ENCODE assay signal across 8 mouse cellular contexts in the genomic region with DNA sequence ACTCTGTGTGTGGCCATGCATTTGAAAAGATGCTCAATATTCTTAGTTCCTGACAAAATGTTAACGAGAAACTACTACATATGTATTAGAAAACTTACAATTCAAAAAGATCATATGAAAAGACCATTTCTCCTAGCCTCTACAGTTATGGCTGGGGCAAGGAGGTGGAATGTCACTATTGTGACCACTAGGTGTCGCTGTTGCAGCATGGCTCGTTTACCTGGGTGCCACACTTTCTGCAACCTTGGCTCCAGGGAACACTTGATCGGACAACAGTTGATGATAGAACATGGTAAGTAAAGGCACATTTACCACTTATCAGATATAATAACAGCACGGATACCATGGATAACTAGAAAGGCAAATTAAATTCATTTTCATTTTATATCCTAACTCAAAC. TPM values are rescaled to one million over a fixed set of nuclear protein-coding genes. Genes with fewer than 3 reads are reported as not detected.
A peak's percentile ranks its signal among the peaks of the same experiment; 100 is the strongest.
DNase-seq lines count a peak whose midpoint lies in the region; ATAC-seq and TF ChIP-seq lines count a peak whose summit lies in the region.

No protein-coding gene starts in this region.

- H3K9me3 ChIP-seq in intestine, embryonic 16.5 days (ENCODE audit: control insufficient read depth, low read length): no peaks in the 10 kb centered on the region
- H3K9me3 ChIP-seq in midbrain, embryonic 14.5 days (ENCODE audit: control insufficient read depth, low read length): no peaks in the 10 kb centered on the region

- TF ChIP-seq CTCF in cortical plate, adult 2 months (IDR thresholded peaks at IDR 0.05; ENCODE audit: extremely low read depth, insufficient read depth, low read length): peak; percentile 99

- H3K9ac ChIP-seq in intestine, embryonic 16.5 days (ENCODE audit: low read depth, low read length): no peak overlapping the region
- H3K9ac ChIP-seq in midbrain, embryonic 14.5 days (replicated peaks; ENCODE audit: low read length): no peak overlapping the region

- peak; percentile 80 for DNase-seq in 3T3-L1 (ENCODE audit: low read depth, low spot score)
- peak; percentile 34 for DNase-seq in gastrocnemius, postnatal 25 days
- DNase-seq in left cerebral cortex, postnatal 36 days (ENCODE audit: low spot score in 2 of 2): peak; percentile 56 to 70
- DNase-seq in midbrain, embryonic 14.5 days: peak; percentile 93
- DNase-seq in spleen, adult 18-20 months: peak; percentile 33 to 73

- intact Hi-C loops in left cerebral cortex, postnatal 36 days (cut with DNase I): loop anchor here (1.0 to 10.0 kb wide), 3 partner anchors 313 to 831 kb away; no protein-coding TSS in a partner anchor

- H3K36me3 ChIP-seq in intestine, embryonic 16.5 days (ENCODE audit: control insufficient read depth, insufficient read depth, low read length): no peaks in the 10 kb centered on the region
- no peaks in the 10 kb centered on the region for H3K36me3 ChIP-seq in midbrain, embryonic 14.5 days (ENCODE audit: control insufficient read depth, insufficient read depth, low read length)

- 7% methylated on average over 5 of the region's 5 CpGs for WGBS in intestine, embryonic 16.5 days
- WGBS in midbrain, embryonic 14.5 days: 7% methylated on average over 5 of the region's 5 CpGs

- H3K4me3 ChIP-seq in cortical plate, adult 2 months (ENCODE audit: insufficient read depth, low read length): no peak overlapping the region
- no peak overlapping the region for H3K4me3 ChIP-seq in intestine, embryonic 16.5 days (ENCODE audit: low read length)
- H3K4me3 ChIP-seq in midbrain, embryonic 14.5 days (replicated peaks; ENCODE audit: low read depth, low read length): no peak overlapping the region

- no peak for TF ChIP-seq POLR2A in cortical plate, adult 2 months (IDR thresholded peaks at IDR 0.05; ENCODE audit: extremely low read depth, insufficient read depth, low read length)

- H3K27me3 ChIP-seq in intestine, embryonic 16.5 days (replicated peaks; ENCODE audit: control insufficient read depth, insufficient read depth, low read length): no peaks in the 10 kb centered on the region
- H3K27me3 ChIP-seq in midbrain, embryonic 14.5 days (ENCODE audit: control insufficient read depth, insufficient read depth, low read length): no peaks in the 10 kb centered on the region

- no peak overlapping the region for H3K27ac ChIP-seq in cortical plate, adult 2 months (ENCODE audit: insufficient read depth, low read length)
- no peak overlapping the region for H3K27ac ChIP-seq in intestine, embryonic 16.5 days (ENCODE audit: low read length)
- H3K27ac ChIP-seq in midbrain, embryonic 14.5 days (replicated peaks; ENCODE audit: low read depth, low read length): no peak overlapping the region

- no peak overlapping the region for H3K4me2 ChIP-seq in intestine, embryonic 16.5 days (ENCODE audit: low read depth, low read length)
- H3K4me2 ChIP-seq in midbrain, embryonic 14.5 days (ENCODE audit: low read length): no peak overlapping the region

- peak; percentile 68 for ATAC-seq in activated CD4-positive, CD25-positive, alpha-beta regulatory T cell, adult 4 months
- ATAC-seq in intestine, embryonic 16.5 days: peak; percentile 53; the same call in 1 of the 2 replicates
- ATAC-seq in midbrain, embryonic 14.5 days (ENCODE audit: low FRiP score, low TSS enrichment): peak; percentile 74

- no peaks in the 10 kb centered on the region for H3K4me1 ChIP-seq in cortical plate, adult 2 months (ENCODE audit: control insufficient read depth, insufficient read depth, low read length)
- no peaks in the 10 kb centered on the region for H3K4me1 ChIP-seq in intestine, embryonic 16.5 days (ENCODE audit: control insufficient read depth, insufficient read depth, low read length)
- H3K4me1 ChIP-seq in midbrain, embryonic 14.5 days (ENCODE audit: control insufficient read depth, insufficient read depth, low read length): no peaks in the 10 kb centered on the region

RNA-seq across cellular contexts. Expression of a gene that starts 51.3 kb away (rescaled TPM):
- 10 to 100 TPM; 30.6 to 51.3 TPM for polyA plus RNA-seq in activated CD4-positive, CD25-positive, alpha-beta regulatory T cell, adult 4 months (2017; shearing (Covaris generic))
- 0.02 and 0.08 TPM in 2 replicates for polyA plus RNA-seq in cortical plate, adult 2 months (2012; rRNA removed)
- total RNA-seq in gastrocnemius, postnatal 25 days (2021): under 1 TPM in 1 of 2 experiments, not detected in 1; 0.05 TPM
- 0.67 and 0.78 TPM in 2 replicates for polyA plus RNA-seq in intestine, embryonic 16.5 days (2015; fragmentation: Nextera tagmentation; extraction: Ambion mirVana)
- total RNA-seq in left cerebral cortex, postnatal 36 days (2021): under 1 TPM in 1 of 2 experiments, not detected in 1; 0.12 TPM
- polyA plus RNA-seq in midbrain, embryonic 14.5 days (2014; fragmentation: Nextera tagmentation; extraction: Ambion mirVana): 0.13 TPM in 2 replicates

Comparison
In these comparisons a context has a peak if more than half of its experiments do, and no peak if none do; other contexts are left out.
1. DNase-seq: peak in every context shown above with its lines; median percentile 93 in midbrain, embryonic 14.5 days; 80 in 3T3-L1; 63 in left cerebral cortex, postnatal 36 days; 53 in spleen, adult 18-20 months; 34 in gastrocnemius, postnatal 25 days.
2. RNA of a gene that starts 51.3 kb away (polyA plus RNA-seq): 30.6 to 51.3 TPM in activated CD4-positive, CD25-positive, alpha-beta regulatory T cell, adult 4 months; 0.67 to 0.78 TPM in intestine, embryonic 16.5 days, 0.13 TPM in midbrain, embryonic 14.5 days and 0.02 to 0.08 TPM in cortical plate, adult 2 months; every median in the first group is over 10 times any median in the second.
3. Peak in every context shown above with its lines, with median percentiles within 50 percentile points of each other: ATAC-seq.